In genomic region chr12:70374976-70375375, GRCm38 (mm10) we compare ENCODE assay signal across 24 mouse cellular contexts. TPM values are rescaled to one million over a fixed set of nuclear protein-coding genes. Genes with fewer than 3 reads are reported as not detected.
"Had no signal": no experiment of that assay in that cellular context is flagged by ENCODE, and none has a peak within 500 bp of the region (broad histone marks: within the 10 kb centered on the region; RNA-seq: fewer than 3 reads in every experiment).

No protein-coding gene starts in this region.

- H3K4me3 ChIP-seq: heart, embryonic 10.5 days; heart, embryonic 12.5 days; hindbrain, embryonic 13.5 days; hindbrain, embryonic 15.5 days; kidney, embryonic 15.5 days; limb, embryonic 13.5 days; limb, embryonic 15.5 days; liver, embryonic 12.5 days had no signal

- H3K27ac ChIP-seq: heart, embryonic 10.5 days; hindbrain, embryonic 13.5 days; hindbrain, embryonic 15.5 days; hindbrain, postnatal 0 days; kidney, embryonic 15.5 days; kidney, postnatal 0 days; limb, embryonic 13.5 days; limb, embryonic 15.5 days; liver, embryonic 12.5 days; liver, embryonic 14.5 days had no signal

- DNase-seq: gastrocnemius, postnatal 14 days; gastrocnemius, postnatal 36 days; heart, adult 18-20 months; heart, postnatal 10 days; kidney, adult 11 months; kidney, adult 2 months; kidney, adult 9 months; kidney, postnatal 14 days; kidney, postnatal 36 days; layer of hippocampus, postnatal 36 days; left cerebral cortex, postnatal 4 days had no signal

- ATAC-seq: hindbrain, postnatal 0 days; intestine, embryonic 16.5 days; liver, embryonic 12.5 days had no signal

RNA-seq across cellular contexts. Expression of gene Trim9, which starts 27.6 kb away (rescaled TPM):
- total RNA-seq: heart, adult 18-20 months; liver, adult 2 months had no signal
